Mouse (Mus musculus): ENCODE data around the gene Mccc2. TPM values are rescaled to one million over a fixed set of nuclear protein-coding genes. Genes with fewer than 3 reads are reported as not detected.

Gene Mccc2
- polyA plus RNA-seq (2012; rRNA removed) = 22.2 and 24.9 TPM in 2 replicates

GRCm38 (mm10) chr13:100014906-100015895 lies at the start of gene Mccc2:
Mccc2 (minus strand) TSS chr13:100015639.

GRCm38 (mm10) chr13:99900965-99901364 lies 114.5 kb downstream of the Mccc2 start, which contains the start of gene Cartpt:
Cartpt (minus strand) TSS chr13:99901091.

Other genes with a start within 250 kb of the Mccc2 start
- 10.3 and 24.4 TPM in 2 replicates for gene Cartpt, start 114.5 kb downstream of the Mccc2 start, polyA plus RNA-seq (2012; rRNA removed)
- gene Bdp1, start 88.4 kb upstream of the Mccc2 start, polyA plus RNA-seq (2012; rRNA removed) = 15.6 and 17.1 TPM in 2 replicates
- 131 and 202 TPM in 2 replicates for gene Serf1, start 92.4 kb upstream of the Mccc2 start, polyA plus RNA-seq (2012; rRNA removed)
- gene Smn1, start 109.2 kb upstream of the Mccc2 start, polyA plus RNA-seq (2012; rRNA removed) = 73.7 and 78.6 TPM in 2 replicates
- gene Naip2, start 186.5 kb upstream of the Mccc2 start, polyA plus RNA-seq (2012; rRNA removed) = 0.42 and 0.46 TPM in 2 replicates
- gene Naip5, start 230.7 kb upstream of the Mccc2 start, polyA plus RNA-seq (2012; rRNA removed) = 0.32 and 0.46 TPM in 2 replicates

All from central nervous system, embryonic 11.5 days (tissue).